Mouse (Mus musculus) embryonic facial prominence, embryonic 13.5 days (tissue): Measurements from ENCODE around the gene Adamtsl1. TPM values are rescaled to one million over a fixed set of nuclear protein-coding genes. Genes with fewer than 3 reads are reported as not detected.

Source experiments
- ATAC-seq: fragments of 200-750 bp; cut with Nextera tagmentation; 2 replicates; pipeline ENCODE4 v1.8.0; 2017; ENCODE audit warnings: low read depth; ENCODE audit not compliant: insufficient number of reproducible peaks, insufficient read depth, low FRiP score, low TSS enrichment
- H3K27ac ChIP-seq: fragments of 300-500 bp; sonication (generic); 2 replicates; pipeline ENCODE4 v1.5.1; 2015; ENCODE audit warnings: moderate library complexity, mild to moderate bottlenecking, inconsistent platforms
- H3K27me3 ChIP-seq: fragments of 300-500 bp; sonication (generic); 2 replicates; pipeline ENCODE4 v1.6.1; 2015; ENCODE audit warnings: mild to moderate bottlenecking, inconsistent platforms
- H3K36me3 ChIP-seq: fragments of 300-500 bp; sonication (generic); 2 replicates; pipeline ENCODE4 v1.6.1; 2015; ENCODE audit warnings: mild to moderate bottlenecking, inconsistent platforms
- H3K4me1 ChIP-seq: fragments of 300-500 bp; sonication (generic); 2 replicates; pipeline ENCODE4 v1.6.1; 2015; ENCODE audit warnings: inconsistent platforms
- H3K4me2 ChIP-seq: fragments of 300-500 bp; sonication (generic); 2 replicates; pipeline ENCODE4 v1.6.1; 2015; ENCODE audit warnings: moderate library complexity, mild to moderate bottlenecking, inconsistent platforms
- H3K4me3 ChIP-seq: fragments of 300-500 bp; sonication (generic); 2 replicates; pipeline ENCODE4 v1.5.1; 2015; ENCODE audit warnings: mild to moderate bottlenecking, inconsistent platforms
- H3K9ac ChIP-seq: fragments of 300-500 bp; sonication (generic); 2 replicates; pipeline ENCODE4 v1.6.1; 2015; ENCODE audit warnings: mild to moderate bottlenecking, inconsistent platforms
- H3K9me3 ChIP-seq: fragments of 300-500 bp; sonication (generic); 2 replicates; pipeline ENCODE4 v1.6.1; 2016; ENCODE audit warnings: inconsistent platforms
- WGBS: fragments of 180-500 bp; shearing (Covaris S2); methylation state at CpG from one replicate; pipeline ENCODE4 v1.1.7; 2015; ENCODE audit warnings: mixed read lengths; 5-methylcytosine and 5-hydroxymethylcytosine counted together
- polyA plus RNA-seq: library from polyadenylated mRNA; unstranded; fragments of >200 nt; fragmentation: Nextera tagmentation; extraction: Ambion mirVana; gene quantifications from 2 replicates; pipeline ENCODE4 v1.2.1, GENCODE M21; 2015

The Adamtsl1 gene
- polyA plus RNA-seq, 1 experiment from 2014 or later: 48.1 TPM

DNA sequence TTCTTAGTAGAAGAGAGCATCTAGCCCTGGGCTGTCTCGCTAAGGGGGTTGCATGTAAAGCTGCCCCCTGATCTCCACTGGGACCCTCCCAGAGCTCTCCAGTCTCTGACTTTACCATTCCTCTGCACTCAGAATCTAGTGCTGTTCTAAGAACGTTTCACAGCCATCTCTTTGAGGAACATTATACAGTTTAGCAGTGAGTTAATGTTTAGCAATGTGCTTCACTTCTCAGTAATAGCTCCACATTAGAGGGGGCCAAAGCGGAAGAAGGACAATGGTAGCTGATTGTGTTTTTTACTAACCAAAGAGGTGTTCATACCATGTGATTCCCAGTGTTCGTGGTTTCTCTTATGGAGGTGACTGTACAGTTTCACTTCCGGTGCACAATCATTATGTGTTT, 425.5 kb downstream of the Adamtsl1 start:
- Histone ChIP-seq H3K4me2 (no peak overlapping the region), H3K36me3 (no peaks in the 10 kb centered on the region), H3K4me3 (no peak overlapping the region), H3K9ac (no peak overlapping the region), H3K27me3 (no peaks in the 10 kb centered on the region), H3K27ac (no peak overlapping the region), H3K4me1 (peaks cover 17% of the 10 kb centered on the region), H3K9me3 (no peaks in the 10 kb centered on the region)
- WGBS: 82% methylated on average over 5 of the region's 5 CpGs
- no peak for ATAC-seq

DNA sequence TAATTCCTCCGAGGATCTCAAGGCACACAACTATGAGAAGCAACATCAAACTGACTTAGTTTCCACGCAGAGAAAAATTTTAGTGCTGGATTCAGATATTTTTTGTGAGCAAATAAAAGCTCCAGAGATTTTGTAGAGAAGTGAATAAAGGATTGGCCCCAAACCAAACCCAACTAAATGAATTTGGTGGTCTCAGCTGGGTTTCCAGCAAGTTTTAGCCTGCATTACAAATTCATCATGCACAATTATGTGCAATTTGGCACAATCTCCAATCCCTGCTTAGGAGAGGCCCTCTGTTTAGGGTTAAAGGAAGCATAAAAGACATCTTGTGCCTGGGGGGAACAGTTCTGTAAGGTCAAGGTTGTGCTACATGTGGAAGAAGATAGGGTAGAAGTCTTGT, 427.9 kb downstream of the Adamtsl1 start:
- Histone ChIP-seq H3K36me3 (no peaks in the 10 kb centered on the region), H3K9me3 (no peaks in the 10 kb centered on the region), H3K9ac (no peak overlapping the region), H3K4me1 (peaks cover 17% of the 10 kb centered on the region), H3K4me3 (no peak overlapping the region), H3K27ac (no peak overlapping the region), H3K4me2 (no peak overlapping the region), H3K27me3 (no peaks in the 10 kb centered on the region)
- 56% methylated on average over 2 of the region's 2 CpGs for WGBS
- ATAC-seq: no peak

GRCm38 (mm10) chr4:85953590-85953989, 439.6 kb downstream of the Adamtsl1 start:
- Histone ChIP-seq H3K4me2 (no peak overlapping the region), H3K36me3 (no peaks in the 10 kb centered on the region), H3K9ac (no peak overlapping the region), H3K27me3 (no peaks in the 10 kb centered on the region), H3K4me1 (0 out of 2 replicates have a peak, but pooled peaks cover 3% of the 10 kb centered on the region), H3K9me3 (no peaks in the 10 kb centered on the region), H3K4me3 (no peak overlapping the region), H3K27ac (no peak overlapping the region)
- no peak for ATAC-seq
- WGBS: 78% methylated on average over 4 of the region's 4 CpGs

DNA sequence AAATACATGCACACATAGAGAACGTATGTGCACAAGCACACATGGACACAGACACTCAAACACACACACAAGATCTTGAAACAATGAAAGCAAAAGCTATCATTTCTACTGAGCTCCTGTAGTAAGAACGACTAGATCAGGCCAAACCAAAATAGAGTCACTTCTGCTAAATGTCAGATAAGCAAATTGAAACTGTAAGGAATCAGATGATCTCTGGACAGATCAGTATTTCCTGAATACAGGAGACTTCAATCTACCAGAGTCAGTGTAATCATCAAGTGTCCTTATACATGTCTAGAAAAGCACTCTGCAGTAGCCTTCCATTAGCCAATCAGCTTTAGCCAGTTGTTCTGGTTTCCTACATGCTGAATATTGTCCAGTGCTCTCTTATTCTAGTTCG, 441.4 kb downstream of the Adamtsl1 start:
- no peak for ATAC-seq
- 80% methylated on average over 3 of the region's 3 CpGs for WGBS

GRCm38 (mm10) chr4:85957266-85957665, 443.3 kb downstream of the Adamtsl1 start:
- Histone ChIP-seq H3K36me3 (no peaks in the 10 kb centered on the region), H3K27me3 (no peaks in the 10 kb centered on the region), H3K4me2 (no peak overlapping the region), H3K27ac (no peak overlapping the region), H3K9me3 (no peaks in the 10 kb centered on the region), H3K4me3 (no peak overlapping the region), H3K9ac (no peak overlapping the region), H3K4me1 (0 out of 2 replicates have a peak, but pooled peaks cover 10% of the 10 kb centered on the region)
- 83% methylated on average over 4 of the region's 4 CpGs for WGBS
- ATAC-seq: no peak

More for the DNA sequence above, 441.4 kb downstream of the Adamtsl1 start:
- Histone ChIP-seq H3K27ac (no peak overlapping the region), H3K9ac (no peak overlapping the region), H3K36me3 (no peaks in the 10 kb centered on the region), H3K4me1 (0 out of 2 replicates have a peak, but pooled peaks cover 10% of the 10 kb centered on the region), H3K27me3 (no peaks in the 10 kb centered on the region), H3K4me3 (no peak overlapping the region), H3K9me3 (no peaks in the 10 kb centered on the region), H3K4me2 (no peak overlapping the region)

DNA sequence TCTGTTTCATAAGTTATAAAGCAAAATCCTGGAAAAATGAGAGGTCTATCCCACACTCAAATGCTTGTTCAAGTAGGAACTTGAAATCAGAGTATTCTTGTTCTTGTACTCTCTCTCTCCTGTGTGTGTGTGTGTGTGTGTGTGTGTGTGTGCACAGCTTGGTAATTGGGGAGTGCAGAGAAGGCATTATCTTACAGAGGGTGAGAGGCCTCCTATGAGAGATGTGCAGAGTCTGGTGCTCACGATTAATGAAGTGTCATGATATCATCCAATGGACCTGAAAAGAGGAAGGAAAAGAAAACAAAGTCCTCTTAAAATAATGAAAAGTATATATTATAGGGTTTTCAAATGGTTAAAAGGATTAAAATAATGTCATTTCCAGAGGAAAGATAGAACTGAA, 443.9 kb downstream of the Adamtsl1 start:
- H3K27ac ChIP-seq: no peak overlapping the region
- no peak overlapping the region for H3K4me3 ChIP-seq
- WGBS: 77% methylated on average over 1 of the region's 1 CpGs
- H3K4me1 ChIP-seq: 0 out of 2 replicates have a peak, but pooled peaks cover 10% of the 10 kb centered on the region
- H3K36me3 ChIP-seq: no peaks in the 10 kb centered on the region
- H3K27me3 ChIP-seq: no peaks in the 10 kb centered on the region
- no peak overlapping the region for H3K9ac ChIP-seq
- no peak overlapping the region for H3K4me2 ChIP-seq
- no peaks in the 10 kb centered on the region for H3K9me3 ChIP-seq
- no peak for ATAC-seq

DNA sequence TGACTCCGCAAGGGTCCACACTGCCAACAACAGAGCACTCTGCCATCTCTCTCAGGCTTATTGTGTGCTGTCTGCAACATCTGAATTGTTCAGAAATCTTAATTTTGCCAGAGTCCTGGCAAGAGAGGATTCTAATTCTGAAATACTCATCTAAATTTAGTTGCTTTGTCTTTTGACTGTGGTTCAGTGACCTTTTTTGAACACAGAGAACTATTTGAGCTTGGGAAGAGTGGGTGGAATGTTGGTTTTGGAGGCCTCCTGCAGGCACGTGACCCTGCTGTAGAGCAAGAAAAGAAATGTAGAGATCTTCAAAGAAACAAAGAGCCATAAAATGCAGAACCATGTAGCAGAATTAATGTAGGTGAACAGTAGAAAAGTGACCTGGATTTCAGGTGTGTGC, 445.0 kb downstream of the Adamtsl1 start:
- H3K36me3 ChIP-seq: no peaks in the 10 kb centered on the region
- ATAC-seq: no peak
- H3K4me1 ChIP-seq: 0 out of 2 replicates have a peak, but pooled peaks cover 10% of the 10 kb centered on the region
- H3K4me3 ChIP-seq: no peak overlapping the region
- H3K9ac ChIP-seq: no peak overlapping the region
- H3K9me3 ChIP-seq: no peaks in the 10 kb centered on the region
- H3K27ac ChIP-seq: no peak overlapping the region
- WGBS: 80% methylated on average over 2 of the region's 2 CpGs
- no peaks in the 10 kb centered on the region for H3K27me3 ChIP-seq
- H3K4me2 ChIP-seq: no peak overlapping the region

GRCm38 (mm10) chr4:85976188-85976587, 462.2 kb downstream of the Adamtsl1 start:
- Histone ChIP-seq H3K27me3 (no peaks in the 10 kb centered on the region), H3K9ac (no peak overlapping the region), H3K4me2 (no peak overlapping the region), H3K36me3 (no peaks in the 10 kb centered on the region), H3K4me3 (no peak overlapping the region), H3K27ac (no peak overlapping the region), H3K9me3 (no peaks in the 10 kb centered on the region), H3K4me1 (peaks cover 4% of the 10 kb centered on the region; the same call in 1 of the 2 replicates)
- no peak for ATAC-seq
- 63% methylated on average over 3 of the region's 3 CpGs for WGBS

GRCm38 (mm10) chr4:85979206-85979605, 465.2 kb downstream of the Adamtsl1 start:
- H3K9me3 ChIP-seq: no peaks in the 10 kb centered on the region
- ATAC-seq: no peak
- H3K4me3 ChIP-seq: no peak overlapping the region
- H3K27ac ChIP-seq: no peak overlapping the region
- no peak overlapping the region for H3K4me2 ChIP-seq
- no peaks in the 10 kb centered on the region for H3K36me3 ChIP-seq
- H3K4me1 ChIP-seq: peaks cover 4% of the 10 kb centered on the region; the same call in 1 of the 2 replicates
- H3K27me3 ChIP-seq: no peaks in the 10 kb centered on the region
- no peak overlapping the region for H3K9ac ChIP-seq
- 71% methylated on average over 10 of the region's 10 CpGs for WGBS

- 64% methylated on average over 5 of the region's 5 CpGs for WGBS
- H3K4me1 ChIP-seq: no peaks in the 10 kb centered on the region
- H3K27ac ChIP-seq: no peak overlapping the region
- no peaks in the 10 kb centered on the region for H3K36me3 ChIP-seq
- no peak overlapping the region for H3K4me3 ChIP-seq
- H3K27me3 ChIP-seq: no peaks in the 10 kb centered on the region
- H3K9ac ChIP-seq: no peak overlapping the region
- H3K4me2 ChIP-seq: no peak overlapping the region
- ATAC-seq: no peak
- no peaks in the 10 kb centered on the region for H3K9me3 ChIP-seq
Measured at GRCm38 (mm10) chr4:86006596-86006995, 492.6 kb downstream of the Adamtsl1 start.

- ATAC-seq: no peak
- Histone ChIP-seq H3K27ac (no peak overlapping the region), H3K4me1 (no peaks in the 10 kb centered on the region), H3K9me3 (no peaks in the 10 kb centered on the region), H3K4me3 (no peak overlapping the region), H3K4me2 (no peak overlapping the region), H3K9ac (no peak overlapping the region), H3K36me3 (no peaks in the 10 kb centered on the region), H3K27me3 (no peaks in the 10 kb centered on the region)
- 93% methylated on average over 3 of the region's 3 CpGs for whole genome bisulfite sequencing
Measured at GRCm38 (mm10) chr4:86013640-86014039, 499.7 kb downstream of the Adamtsl1 start.

DNA sequence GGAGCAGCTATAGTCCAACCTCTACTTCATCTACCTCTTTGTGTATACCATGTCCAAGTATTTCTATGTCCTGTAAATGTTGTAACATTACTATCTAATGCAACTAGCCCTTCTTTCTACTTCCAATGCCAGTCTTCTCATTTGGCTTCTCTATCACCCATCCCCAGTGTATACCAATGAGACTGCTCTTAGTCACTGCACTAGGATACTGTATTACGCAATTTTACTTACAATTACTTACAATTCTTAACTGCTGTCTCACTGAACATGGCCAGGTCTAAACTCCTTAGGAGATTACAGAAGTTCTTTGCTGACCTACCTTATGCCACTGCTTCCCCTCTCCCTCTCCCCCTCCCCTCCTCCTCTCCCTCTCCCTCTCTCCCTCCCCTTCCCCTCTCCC, 505.0 kb downstream of the Adamtsl1 start:
- Histone ChIP-seq H3K4me2 (no peak overlapping the region), H3K36me3 (no peaks in the 10 kb centered on the region), H3K4me1 (peaks cover 10% of the 10 kb centered on the region), H3K9ac (no peak overlapping the region), H3K27me3 (0 out of 2 replicates have a peak, but pooled peaks cover 2% of the 10 kb centered on the region), H3K27ac (no peak overlapping the region), H3K4me3 (no peak overlapping the region), H3K9me3 (no peaks in the 10 kb centered on the region)
- 92% methylated on average over 1 of the region's 1 CpGs for WGBS
- ATAC-seq: no peak
